Mouse (Mus musculus) stomach, postnatal 0 days (tissue): ENCODE results near the gene Pik3ip1. TPM values are rescaled to one million over a fixed set of nuclear protein-coding genes. Genes with fewer than 3 reads are reported as not detected.

Experiments used
- ATAC-seq: fragments of 200-750 bp; cut with Nextera tagmentation; 2 replicates; pipeline ENCODE4 v1.8.0; 2017; ENCODE audit not compliant: low FRiP score, low TSS enrichment
- DNase-seq: peaks from one replicate; pipeline ENCODE4 v3.0.0-alpha.2; 2016; ENCODE audit warnings: low spot score
- H3K27ac ChIP-seq: fragments of 300-500 bp; sonication (generic); replicated peaks from 2 replicates; pipeline ENCODE4 v1.5.1; 2014; ENCODE audit warnings: mild to moderate bottlenecking, control low read depth
- H3K27me3 ChIP-seq: fragments of 300-500 bp; sonication (generic); 2 replicates; pipeline ENCODE4 v1.6.1; 2014; ENCODE audit warnings: low read length; ENCODE audit not compliant: control insufficient read depth, insufficient read depth
- H3K36me3 ChIP-seq: fragments of 300-500 bp; sonication (generic); 2 replicates; pipeline ENCODE4 v1.6.1; 2014; ENCODE audit warnings: low read length, mixed read lengths; ENCODE audit not compliant: control insufficient read depth, insufficient read depth
- H3K4me1 ChIP-seq: fragments of 300-500 bp; sonication (generic); replicated peaks from 2 replicates; pipeline ENCODE4 v1.6.1; 2014; ENCODE audit warnings: antibody characterized with exemption; ENCODE audit not compliant: control insufficient read depth, insufficient read depth
- H3K4me2 ChIP-seq: fragments of 300-500 bp; sonication (generic); replicated peaks from 2 replicates; pipeline ENCODE4 v1.6.1; 2014; ENCODE audit warnings: low read depth, mild to moderate bottlenecking, control low read depth, moderate library complexity
- H3K4me3 ChIP-seq: fragments of 300-500 bp; sonication (generic); 2 replicates; pipeline ENCODE4 v1.5.1; 2014; ENCODE audit warnings: low read depth, low read length, control low read depth
- H3K9ac ChIP-seq: fragments of 300-500 bp; sonication (generic); 2 replicates; pipeline ENCODE4 v1.6.1; 2014; ENCODE audit warnings: mild to moderate bottlenecking, low read length, control low read depth, mixed read lengths
- H3K9me3 ChIP-seq: fragments of 300-500 bp; sonication (generic); 2 replicates; pipeline ENCODE4 v1.6.1; 2016; ENCODE audit warnings: low read length; ENCODE audit not compliant: control insufficient read depth
- CTCF ChIP-seq: IDR thresholded peaks from 2 replicates; pipeline ENCODE4 v1.5.1; 2016; ENCODE audit warnings: antibody characterized with exemption, low read depth, mild to moderate bottlenecking, moderate library complexity
- EP300 ChIP-seq: optimal IDR thresholded peaks from 2 replicates; pipeline ENCODE3; 2016; ENCODE audit warnings: antibody characterized with exemption
- WGBS: fragments of 180-500 bp; shearing (Covaris S2); extraction: QIAGEN DNeasy Blood & Tissue Kit; methylation state at CpG from one replicate; pipeline ENCODE4 v1.1.7; 2014; 5-methylcytosine and 5-hydroxymethylcytosine counted together
- polyA plus RNA-seq: library from polyadenylated mRNA; unstranded; fragments of >200 nt; fragmentation: Nextera tagmentation; extraction: Ambion mirVana; gene quantifications from 2 replicates; pipeline ENCODE4 v1.2.1, GENCODE M21; 2015

The Pik3ip1 gene
- polyA plus RNA-seq = 8.9 and 9.0 TPM in 2 replicates

- no peak for DNase-seq
Observed at GRCm38 (mm10) chr11:3329891-3330451, at the start of gene Pik3ip1. Gene Pik3ip1, plus strand, starts transcription at chr11:3330401.

GRCm38 (mm10) chr11:3282887-3283286 lies 47.3 kb upstream of the Pik3ip1 start:
- H3K27ac ChIP-seq = no peak overlapping the region
- no peak overlapping the region for H3K4me3 ChIP-seq
- H3K9me3 ChIP-seq = no peaks in the 10 kb centered on the region
- H3K36me3 ChIP-seq = no peaks in the 10 kb centered on the region
- H3K4me2 ChIP-seq = no peak overlapping the region
- WGBS = 75% methylated on average over 6 of the region's 6 CpGs
- no peak overlapping the region for H3K9ac ChIP-seq
- DNase-seq (no peak), ATAC-seq (no peak)
- H3K4me1 ChIP-seq = no peaks in the 10 kb centered on the region
- TF ChIP-seq CTCF (no peak), EP300 (no peak)
- H3K27me3 ChIP-seq = no peaks in the 10 kb centered on the region

More at GRCm38 (mm10) chr11:3329891-3330451, at the start of gene Pik3ip1:
- Histone ChIP-seq H3K9ac (peak within 1 kb of the TSS; percentile 64), H3K36me3 (no peaks in the 10 kb centered on the region), H3K4me3 (peak within 1 kb of the TSS; percentile 49), H3K4me1 (peaks cover 11% of the 10 kb centered on the region; the same call in 1 of the 2 replicates), H3K9me3 (no peaks in the 10 kb centered on the region), H3K27ac (peak within 1 kb of the TSS; percentile 90), H3K27me3 (no peaks in the 10 kb centered on the region), H3K4me2 (peak within 1 kb of the TSS; percentile 79)
- ATAC-seq = no peak
- TF ChIP-seq EP300 (peak; percentile 38), CTCF (no peak)

GRCm38 (mm10) chr11:3283645-3284044 lies 46.6 kb upstream of the Pik3ip1 start:
- Histone ChIP-seq H3K4me2 (no peak overlapping the region), H3K9ac (no peak overlapping the region), H3K4me3 (no peak overlapping the region), H3K27ac (no peak overlapping the region), H3K4me1 (no peaks in the 10 kb centered on the region), H3K27me3 (no peaks in the 10 kb centered on the region), H3K36me3 (no peaks in the 10 kb centered on the region), H3K9me3 (no peaks in the 10 kb centered on the region)
- no peak for TF ChIP-seq EP300
- TF ChIP-seq CTCF = no peak
- no peak for DNase-seq
- WGBS = 88% methylated on average over 6 of the region's 6 CpGs
- ATAC-seq = no peak

GRCm38 (mm10) chr11:3285940-3286339 lies 44.3 kb upstream of the Pik3ip1 start:
- Histone ChIP-seq H3K4me2 (no peak overlapping the region), H3K9ac (no peak overlapping the region), H3K27me3 (no peaks in the 10 kb centered on the region), H3K36me3 (no peaks in the 10 kb centered on the region), H3K9me3 (no peaks in the 10 kb centered on the region), H3K4me1 (no peaks in the 10 kb centered on the region), H3K4me3 (no peak overlapping the region), H3K27ac (no peak overlapping the region)
- ATAC-seq (no peak), DNase-seq (no peak)
- 76% methylated on average over 3 of the region's 3 CpGs for WGBS
- TF ChIP-seq CTCF = no peak
- TF ChIP-seq EP300 = no peak

GRCm38 (mm10) chr11:3287131-3287530 lies 43.1 kb upstream of the Pik3ip1 start:
- Histone ChIP-seq H3K9ac (no peak overlapping the region), H3K9me3 (no peaks in the 10 kb centered on the region), H3K4me3 (no peak overlapping the region), H3K4me1 (no peaks in the 10 kb centered on the region), H3K27ac (no peak overlapping the region), H3K27me3 (no peaks in the 10 kb centered on the region), H3K36me3 (no peaks in the 10 kb centered on the region), H3K4me2 (no peak overlapping the region)
- TF ChIP-seq EP300 = no peak
- TF ChIP-seq CTCF = no peak
- no peak for ATAC-seq
- WGBS = 28% methylated on average over 6 of the region's 6 CpGs
- no peak for DNase-seq

GRCm38 (mm10) chr11:3287921-3288320 lies 42.3 kb upstream of the Pik3ip1 start:
- H3K9me3 ChIP-seq = no peaks in the 10 kb centered on the region
- H3K4me3 ChIP-seq = no peak overlapping the region
- WGBS = 60% methylated on average over 5 of the region's 5 CpGs
- H3K9ac ChIP-seq = no peak overlapping the region
- peak overlapping the region; percentile 100; the same call in 1 of the 2 replicates for H3K4me2 ChIP-seq
- no peaks in the 10 kb centered on the region for H3K27me3 ChIP-seq
- peaks cover 4% of the 10 kb centered on the region for H3K4me1 ChIP-seq
- DNase-seq (no peak), ATAC-seq (no peak)
- H3K27ac ChIP-seq = no peak overlapping the region
- TF ChIP-seq CTCF = no peak
- no peak for TF ChIP-seq EP300
- H3K36me3 ChIP-seq = no peaks in the 10 kb centered on the region
